Mouse (Mus musculus) CH12.LX (cell line): ENCODE measurements around the gene Mutyh. TPM values are rescaled to one million over a fixed set of nuclear protein-coding genes. Genes with fewer than 3 reads are reported as not detected.

Source experiments
- DNase-seq: peaks from one replicate; pipeline ENCODE4 v3.0.0-alpha.2; 2013; ENCODE audit errors: extremely low read depth
- H3K27ac ChIP-seq: 2 replicates; pipeline ENCODE4 v1.5.1; 2012; ENCODE audit warnings: low read depth, mild to moderate bottlenecking, control low read depth, moderate library complexity; ENCODE audit not compliant: insufficient read depth
- H3K27me3 ChIP-seq: replicated peaks from 2 replicates; pipeline ENCODE3; 2012; ENCODE audit warnings: inconsistent platforms
- H3K36me3 ChIP-seq, 2 experiments: replicated peaks in 1 of 2; 2 replicates each; pipeline versions ENCODE3 to v1.6.1; 2012; ENCODE audit warnings: inconsistent platforms in 1 of 2, low read length in 1 of 2, mild to moderate bottlenecking in 1 of 2, mixed read lengths in 1 of 2, moderate library complexity in 1 of 2; ENCODE audit not compliant: control insufficient read depth in 1 of 2, insufficient read depth in 1 of 2
- H3K4me1 ChIP-seq, 2 experiments: 2 replicates each; pipeline ENCODE4 v1.6.1; 2012; ENCODE audit warnings: inconsistent platforms in 1 of 2, moderate library complexity in 1 of 2; ENCODE audit not compliant: insufficient read depth in 2 of 2, control insufficient read depth in 1 of 2
- H3K4me2 ChIP-seq: 2 replicates; pipeline ENCODE4 v1.6.1; 2012; ENCODE audit warnings: low read depth, mild to moderate bottlenecking, control low read depth; ENCODE audit not compliant: poor library complexity, insufficient read depth, severe bottlenecking
- H3K4me3 ChIP-seq, 3 experiments: fragments of 150-350 bp in 1 of 3; sonication (generic) in 1 of 3; replicated peaks in 1 of 3; 2 replicates each; pipeline versions ENCODE3 to v1.5.1; 2011 to 2012; ENCODE audit warnings: low read depth in 2 of 3, low read length in 2 of 3, mild to moderate bottlenecking in 2 of 3, moderate library complexity in 2 of 3, control low read depth in 1 of 3, improper control_type of control experiment in 1 of 3, inconsistent platforms in 1 of 3, mixed read lengths in 1 of 3; ENCODE audit not compliant: poor library complexity in 1 of 3
- H3K79me2 ChIP-seq: replicated peaks from 2 replicates; pipeline ENCODE4 v1.6.1; 2012; ENCODE audit warnings: mild to moderate bottlenecking, moderate library complexity; ENCODE audit not compliant: control insufficient read depth, poor library complexity, insufficient read depth, severe bottlenecking; ENCODE audit errors: extremely low read depth
- H3K9ac ChIP-seq: 2 replicates; pipeline ENCODE4 v1.6.1; 2012; ENCODE audit warnings: low read depth, mild to moderate bottlenecking, control low read depth, moderate library complexity; ENCODE audit not compliant: insufficient read depth
- H3K9me3 ChIP-seq: replicated peaks from 2 replicates; pipeline ENCODE3; 2012; ENCODE audit warnings: low read length, inconsistent platforms, mixed read lengths
- BHLHE40 ChIP-seq: IDR thresholded peaks from 2 replicates; pipeline ENCODE4 v1.6.1; 2011; ENCODE audit warnings: mild to moderate bottlenecking, low read depth, low read length, improper control_type of control experiment
- CTCF ChIP-seq, 2 experiments: IDR thresholded peaks in 1 of 2; conservative IDR thresholded peaks in 1 of 2; 2 replicates each; pipeline ENCODE4 v1.5.1; 2011 to 2012; ENCODE audit warnings: low read depth in 2 of 2, low read length in 2 of 2, improper control_type of control experiment in 1 of 2, inconsistent platforms in 1 of 2, mild to moderate bottlenecking in 1 of 2, moderate library complexity in 1 of 2
- ELF1 ChIP-seq: IDR thresholded peaks from 2 replicates; pipeline ENCODE4 v1.6.1; 2014; ENCODE audit warnings: low read depth, mild to moderate bottlenecking, inconsistent platforms, low read length, improper control_type of control experiment
- GABPA ChIP-seq: IDR thresholded peaks from 2 replicates; pipeline ENCODE4 v1.6.1; 2012; ENCODE audit warnings: low read depth, low read length, improper control_type of control experiment, inconsistent platforms; ENCODE audit not compliant: insufficient replicate concordance
- IRF4 ChIP-seq: IDR thresholded peaks from 2 replicates; pipeline ENCODE4 v1.6.1; 2014; ENCODE audit warnings: low read depth, mild to moderate bottlenecking, inconsistent platforms, low read length, improper control_type of control experiment
- JUN ChIP-seq: IDR thresholded peaks from 2 replicates; pipeline ENCODE4 v1.6.1; 2011; ENCODE audit warnings: low read depth, mild to moderate bottlenecking, low read length, improper control_type of control experiment, moderate library complexity; ENCODE audit not compliant: insufficient read depth
- JUND ChIP-seq: conservative IDR thresholded peaks from 2 replicates; pipeline ENCODE4 v1.6.1; 2011; ENCODE audit warnings: low read depth, low read length, improper control_type of control experiment
- KAT2A ChIP-seq: IDR thresholded peaks from 2 replicates; pipeline ENCODE4 v1.6.1; 2012; ENCODE audit warnings: low read length, improper control_type of control experiment, inconsistent platforms; ENCODE audit not compliant: insufficient replicate concordance
- MAFK ChIP-seq: IDR thresholded peaks from 2 replicates; pipeline ENCODE4 v1.6.1; 2011; ENCODE audit warnings: low read length, improper control_type of control experiment; ENCODE audit not compliant: insufficient replicate concordance
- MAZ ChIP-seq: IDR thresholded peaks from 2 replicates; pipeline ENCODE4 v1.6.1; 2012; ENCODE audit warnings: low read depth, mild to moderate bottlenecking, inconsistent platforms, low read length, improper control_type of control experiment, moderate library complexity
- MEF2A ChIP-seq: IDR thresholded peaks from 2 replicates; pipeline ENCODE4 v1.6.1; 2014; ENCODE audit warnings: low read depth, mild to moderate bottlenecking, inconsistent platforms, low read length, improper control_type of control experiment, borderline replicate concordance
- MYC ChIP-seq: IDR thresholded peaks from 2 replicates; pipeline ENCODE4 v1.6.1; 2011; ENCODE audit warnings: low read depth, mild to moderate bottlenecking, improper control_type of control experiment, low read length
- RAD21 ChIP-seq: IDR thresholded peaks from 2 replicates; pipeline ENCODE4 v1.6.1; 2011; ENCODE audit warnings: low read depth, mild to moderate bottlenecking, low read length, improper control_type of control experiment, moderate library complexity
- SIN3A ChIP-seq: IDR thresholded peaks from 2 replicates; pipeline ENCODE4 v1.6.1; 2012; ENCODE audit warnings: low read length, improper control_type of control experiment, inconsistent platforms
- USF1 ChIP-seq: IDR thresholded peaks from 2 replicates; pipeline ENCODE4 v1.6.1; 2014; ENCODE audit warnings: low read depth, mild to moderate bottlenecking, inconsistent platforms, low read length, improper control_type of control experiment
- USF2 ChIP-seq: conservative IDR thresholded peaks from 2 replicates; pipeline ENCODE4 v1.6.1; 2011; ENCODE audit warnings: low read depth, low read length, improper control_type of control experiment
- ZKSCAN1 ChIP-seq: IDR thresholded peaks from 2 replicates; pipeline ENCODE4 v1.6.1; 2012; ENCODE audit warnings: low read depth, inconsistent platforms, low read length, improper control_type of control experiment, borderline replicate concordance
- dilution Hi-C: fragments of 300-500 bp; cut with MboI; formaldehyde crosslinking; loops from 2 replicates; pipeline ENCODE4 v1.14.3; 2020; ENCODE audit warnings: low sequenced_read_pairs; ENCODE audit not compliant: extremely low pct_unique_long_range_greater_than_20kb, extremely low pct_ligation_motif_present
- in situ Hi-C: fragments of 300-500 bp; cut with MboI; formaldehyde crosslinking; loops from 3 replicates; pipeline ENCODE4 v1.14.3; 2019; ENCODE audit warnings: low sequenced_read_pairs, low pct_ligation_motif_present, low pct_unique_long_range_greater_than_20kb, mixed read lengths
- polyA plus RNA-seq: library from polyadenylated mRNA; unstranded; fragments of >175 nt; gene quantifications from 2 replicates; pipeline ENCODE4 v1.2.1, GENCODE M21; 2012; ENCODE audit warnings: low read depth; ENCODE audit not compliant: insufficient read length
- total RNA-seq, 2 experiments: library from RNA; depleted of rRNA; stranded (reverse); fragments of 300-350 nt in 1 of 2; fragments of >200 nt in 1 of 2; gene quantifications; 2 replicates each; pipeline ENCODE4 v1.2.3; 2012 to 2014

The Mutyh gene
- total and polyA plus RNA-seq, 3 experiments = 12.1 to 13.1 (median 12.5) TPM

DNA sequence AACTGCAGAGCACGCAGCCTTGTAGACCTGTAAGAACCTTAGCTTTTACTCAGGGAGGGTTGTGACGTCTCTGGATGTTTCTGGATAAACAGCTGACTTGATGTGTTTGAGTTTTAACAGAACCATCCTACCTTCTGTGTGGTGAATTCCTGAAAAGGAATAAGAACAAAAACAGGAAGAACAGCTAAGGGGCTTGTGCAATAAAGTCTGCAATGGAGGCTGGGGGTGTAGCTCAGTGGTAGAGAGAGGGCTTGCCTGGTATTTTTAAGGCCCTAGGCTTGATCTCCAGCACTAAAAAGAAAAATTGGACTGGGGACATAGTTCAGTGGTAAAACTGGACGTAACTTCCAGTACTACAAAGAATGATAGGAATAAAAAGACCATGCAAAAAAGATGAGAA is 30.4 kb upstream of the Mutyh start:
- Histone ChIP-seq H3K36me3 (no peaks in the 10 kb centered on the region), H3K9me3 (no peaks in the 10 kb centered on the region), H3K4me1 (peaks cover 0 to 18% of the 10 kb centered on the region in 2 experiments; a peak in 2 of 4 replicates), H3K79me2 (no peaks in the 10 kb centered on the region), H3K4me2 (no peak overlapping the region), H3K4me3 (no peak overlapping the region), H3K9ac (no peak overlapping the region), H3K27me3 (no peaks in the 10 kb centered on the region), H3K27ac (no peak overlapping the region)
- DNase-seq = no peak
- dilution Hi-C loops (no loop called here), in situ Hi-C loops (no loop called here)
- TF ChIP-seq CTCF (conservative IDR thresholded peaks at IDR 0.05 in 1 of 2, IDR thresholded peaks at IDR 0.05 in 1 of 2; ENCODE audit: low read depth in 2 of 2, low read length in 2 of 2) = no peak
- no peak for TF ChIP-seq MAFK
- no peak for TF ChIP-seq KAT2A
- no peak for TF ChIP-seq USF1
- no peak for TF ChIP-seq ZKSCAN1
- no peak for TF ChIP-seq GABPA
- TF ChIP-seq SIN3A = no peak
- TF ChIP-seq ELF1 = no peak
- TF ChIP-seq MAZ = no peak
- no peak for TF ChIP-seq MYC
- no peak for TF ChIP-seq RAD21

DNA sequence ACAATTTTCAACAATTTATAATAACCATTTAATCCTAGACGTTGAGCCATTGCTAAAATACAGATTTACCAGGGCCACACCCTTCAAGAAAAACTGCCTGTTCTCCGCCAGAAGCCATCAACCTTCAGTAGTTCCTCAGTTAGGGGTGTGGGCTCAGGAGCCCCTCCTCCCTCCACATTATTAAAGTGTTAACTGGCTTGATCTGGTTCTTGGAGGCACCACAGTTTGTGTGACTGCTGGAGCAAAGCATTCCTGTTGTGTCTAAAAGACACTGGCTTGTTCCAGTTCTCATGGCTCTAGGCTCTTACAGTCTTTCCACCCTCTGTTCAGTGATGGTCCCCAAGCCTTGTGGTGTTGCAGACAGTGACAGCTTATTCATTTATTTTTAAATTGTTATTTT is 27.0 kb upstream of the Mutyh start:
- dilution Hi-C loops (no loop called here), in situ Hi-C loops (no loop called here)
- Histone ChIP-seq H3K4me2 (no peak overlapping the region), H3K27ac (no peak overlapping the region), H3K9ac (no peak overlapping the region), H3K4me3 (no peak overlapping the region), H3K27me3 (no peaks in the 10 kb centered on the region), H3K79me2 (no peaks in the 10 kb centered on the region), H3K9me3 (no peaks in the 10 kb centered on the region), H3K36me3 (no peaks in the 10 kb centered on the region), H3K4me1 (peaks cover 0 to 18% of the 10 kb centered on the region in 2 experiments; a peak in 2 of 4 replicates)
- DNase-seq = no peak
- no peak for TF ChIP-seq BHLHE40
- TF ChIP-seq CTCF (conservative IDR thresholded peaks at IDR 0.05 in 1 of 2, IDR thresholded peaks at IDR 0.05 in 1 of 2; ENCODE audit: low read depth in 2 of 2, low read length in 2 of 2) = no peak
- TF ChIP-seq IRF4 = no peak
- no peak for TF ChIP-seq MAZ
- no peak for TF ChIP-seq JUN
- TF ChIP-seq USF2 = no peak
- no peak for TF ChIP-seq MEF2A
- TF ChIP-seq MAFK = no peak
- no peak for TF ChIP-seq JUND
